Mouse (Mus musculus) spleen, adult 2 months (tissue): ENCODE measurements around the gene Reep1. TPM values are rescaled to one million over a fixed set of nuclear protein-coding genes. Genes with fewer than 3 reads are reported as not detected.

ENCODE experiments used
- DNase-seq, 2 experiments: peaks; one replicate each; pipeline versions ENCODE4 v3.0.0 to v3.0.0-alpha.2; 2012 to 2021; ENCODE audit warnings: low spot score in 2 of 2, low read depth in 1 of 2
- H3K27ac ChIP-seq: fragments of 200-500 bp; 2 replicates; pipeline ENCODE4 v1.5.1; 2012; ENCODE audit warnings: low read length, inconsistent platforms; ENCODE audit not compliant: insufficient read depth
- H3K27me3 ChIP-seq: fragments of 200-500 bp; 2 replicates; pipeline ENCODE4 v1.6.1; 2012; ENCODE audit warnings: mild to moderate bottlenecking, moderate library complexity, low read length, inconsistent platforms; ENCODE audit not compliant: control insufficient read depth, insufficient read depth
- H3K36me3 ChIP-seq: fragments of 200-500 bp; 2 replicates; pipeline ENCODE4 v1.6.1; 2012; ENCODE audit warnings: mild to moderate bottlenecking, low read length, inconsistent platforms; ENCODE audit not compliant: control insufficient read depth, insufficient read depth
- H3K4me1 ChIP-seq: fragments of 200-500 bp; 2 replicates; pipeline ENCODE4 v1.6.1; 2011; ENCODE audit warnings: inconsistent platforms; ENCODE audit not compliant: control insufficient read depth, insufficient read depth, insufficient read length
- H3K4me3 ChIP-seq: fragments of 200-500 bp; 2 replicates; pipeline ENCODE4 v1.5.1; 2011; ENCODE audit warnings: mild to moderate bottlenecking, inconsistent platforms; ENCODE audit not compliant: insufficient read depth, insufficient read length; ENCODE audit errors: extremely low read depth
- CTCF ChIP-seq: fragments of 200-500 bp; IDR thresholded peaks from 2 replicates; pipeline ENCODE4 v1.5.1; 2011; ENCODE audit warnings: mild to moderate bottlenecking, inconsistent platforms; ENCODE audit not compliant: insufficient read depth, insufficient read length, insufficient replicate concordance; ENCODE audit errors: extremely low read depth
- POLR2A ChIP-seq: fragments of 200-500 bp; IDR thresholded peaks from 2 replicates; pipeline ENCODE4 v1.6.1; 2011; ENCODE audit warnings: low read depth, low read length, inconsistent platforms
- WGBS: fragments of 180-500 bp; shearing (Covaris S2); methylation state at CpG from one replicate; pipeline ENCODE4 v1.1.7; 2018; 5-methylcytosine and 5-hydroxymethylcytosine counted together
- polyA plus RNA-seq: library from polyadenylated mRNA; depleted of rRNA; stranded (reverse); fragments of >200 nt; gene quantifications from 2 replicates; pipeline ENCODE4 v1.2.3, GENCODE M21; 2012

Reep1 gene
- polyA plus RNA-seq, 1 experiment: 0.49 TPM

DNA sequence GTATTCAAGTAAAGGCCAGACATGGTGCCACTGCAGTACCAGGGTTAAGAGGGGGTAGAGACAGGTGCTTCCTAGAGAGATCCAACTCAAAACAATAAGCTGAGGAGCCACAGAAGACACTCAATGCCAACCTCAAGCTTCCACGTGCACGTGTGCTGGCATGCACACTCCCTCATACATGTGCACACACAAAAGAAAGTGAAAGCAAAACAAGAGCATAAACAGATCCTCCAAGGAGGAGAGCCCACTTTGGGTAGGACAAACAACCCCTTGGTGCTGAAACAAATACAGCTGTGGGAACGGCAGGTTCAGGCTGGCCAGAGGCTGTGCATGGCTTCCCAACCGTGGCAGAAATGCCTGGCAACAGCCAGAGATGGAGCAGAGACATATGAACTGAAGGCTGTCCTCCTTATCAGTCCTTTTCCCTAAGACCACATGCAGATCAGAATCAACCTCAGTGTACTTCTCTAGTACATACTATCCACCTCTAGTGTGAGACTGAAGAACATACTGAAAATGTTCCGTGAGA, 112.5 kb downstream of the Reep1 start:
- Histone ChIP-seq H3K4me3 (no peak overlapping the region), H3K36me3 (peaks cover 19% of the 10 kb centered on the region), H3K4me1 (peaks cover 5% of the 10 kb centered on the region; the same call in 1 of the 2 replicates), H3K27ac (no peak overlapping the region), H3K27me3 (no peaks in the 10 kb centered on the region)
- WGBS: 67% methylated on average over 5 of the region's 5 CpGs
- TF ChIP-seq CTCF (no peak), POLR2A (no peak)
- DNase-seq: no peak

DNA sequence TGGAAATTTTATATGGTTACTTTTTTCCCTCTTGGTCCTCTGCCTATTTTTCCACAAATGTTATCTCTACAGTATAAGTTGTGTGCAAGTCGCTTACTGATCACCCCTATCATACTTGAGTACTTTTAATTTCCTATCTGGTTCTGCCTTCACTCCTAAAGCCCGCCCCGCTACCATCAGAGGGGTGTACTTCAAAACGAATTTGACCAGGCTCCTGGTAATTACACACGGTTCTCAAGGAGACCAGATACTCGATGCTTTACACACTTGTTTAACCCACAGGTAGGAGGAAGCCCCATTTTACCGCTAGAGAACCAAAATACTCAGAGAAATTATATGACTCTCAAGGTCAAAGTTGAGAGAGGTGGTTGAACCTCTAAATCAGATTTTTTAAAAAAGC, 115.7 kb downstream of the Reep1 start:
- DNase-seq: no peak
- peaks cover 2% of the 10 kb centered on the region for H3K36me3 ChIP-seq
- no peaks in the 10 kb centered on the region for H3K27me3 ChIP-seq
- TF ChIP-seq CTCF (no peak), POLR2A (no peak)
- peak overlapping the region; percentile 92 for H3K4me3 ChIP-seq
- no peak overlapping the region for H3K27ac ChIP-seq
- peaks cover 5% of the 10 kb centered on the region; the same call in 1 of the 2 replicates for H3K4me1 ChIP-seq
- 2% methylated on average over 7 of the region's 7 CpGs for WGBS

DNA sequence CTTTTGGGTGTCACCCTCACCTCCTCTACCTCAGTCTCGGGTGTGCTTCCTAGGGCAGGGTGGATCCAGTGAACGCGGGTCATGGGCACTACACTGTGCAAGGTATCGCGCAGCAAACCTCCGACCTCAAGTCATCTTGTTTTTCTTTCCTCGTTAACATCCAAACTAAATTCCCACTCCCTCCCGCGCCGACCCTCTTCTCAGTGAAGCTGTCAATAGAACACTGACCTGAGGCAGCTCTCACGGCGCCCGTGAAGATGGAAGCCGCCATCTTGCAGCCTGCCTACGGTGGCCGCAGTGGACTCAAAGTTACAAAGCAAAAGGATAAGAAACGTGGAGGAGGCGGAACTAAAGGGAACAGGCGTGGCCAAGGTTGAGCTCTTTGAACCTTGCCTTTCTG, 116.1 kb downstream of the Reep1 start:
- Histone ChIP-seq H3K4me1 (peaks cover 5% of the 10 kb centered on the region; the same call in 1 of the 2 replicates), H3K27ac (no peak overlapping the region), H3K27me3 (no peaks in the 10 kb centered on the region), H3K4me3 (peak overlapping the region; percentile 92), H3K36me3 (no peaks in the 10 kb centered on the region)
- WGBS: under 1% methylated on average over 19 of the region's 19 CpGs
- peak; percentile 79 to 89 for DNase-seq
- TF ChIP-seq POLR2A (peak; percentile 65; the same call in 1 of the 2 replicates), CTCF (no peak)

DNA sequence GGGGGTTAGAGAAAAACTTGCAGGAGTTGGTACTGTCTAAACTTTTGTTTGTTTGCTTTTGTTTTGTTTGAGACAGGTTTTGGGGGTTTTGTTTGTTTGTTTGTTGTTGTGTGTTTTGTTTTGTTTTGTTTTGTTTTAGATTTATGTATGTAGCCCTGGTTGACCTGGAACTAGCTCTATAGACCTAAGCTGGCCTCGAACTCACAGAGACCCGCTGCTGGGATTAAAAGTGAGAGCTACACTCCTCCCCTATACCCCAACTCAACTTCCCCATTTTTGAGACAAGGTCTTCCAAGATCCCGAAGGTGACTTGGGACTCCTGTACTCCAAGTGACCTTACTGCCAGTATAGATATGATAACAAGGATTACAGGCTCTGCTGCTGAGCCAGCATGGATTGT, 116.6 kb downstream of the Reep1 start:
- no peak overlapping the region for H3K27ac ChIP-seq
- peaks cover 5% of the 10 kb centered on the region; the same call in 1 of the 2 replicates for H3K4me1 ChIP-seq
- WGBS: 13% methylated on average over 3 of the region's 3 CpGs
- peak overlapping the region; percentile 92; the same call in 1 of the 2 replicates for H3K4me3 ChIP-seq
- no peaks in the 10 kb centered on the region for H3K36me3 ChIP-seq
- no peaks in the 10 kb centered on the region for H3K27me3 ChIP-seq
- TF ChIP-seq CTCF: no peak
- no peak for TF ChIP-seq POLR2A
- DNase-seq: no peak

DNA sequence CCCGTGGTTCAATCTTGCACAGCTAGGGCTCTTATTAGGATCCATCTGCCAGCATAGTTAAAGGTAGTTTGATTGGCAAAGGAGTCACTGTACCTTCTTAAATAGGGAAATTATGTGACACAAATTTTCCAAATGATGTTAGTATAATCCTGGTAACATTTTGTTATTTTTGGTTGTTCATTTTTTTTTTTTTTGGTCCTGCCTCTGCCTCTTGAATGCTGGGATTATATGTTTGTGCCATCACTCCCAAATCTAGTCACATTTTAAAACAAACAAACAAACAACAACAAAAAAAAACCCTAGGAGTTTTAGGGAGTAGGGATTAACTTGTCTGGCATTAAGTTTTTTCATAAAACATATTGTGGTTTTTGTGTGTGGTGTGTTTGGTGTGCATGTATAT, 119.5 kb downstream of the Reep1 start, which contains the start of gene Mrpl35:
Gene Mrpl35 (minus strand): TSS at position 101 of the 400 bp plus-strand sequence.
- Histone ChIP-seq H3K27ac (no peak within 1 kb of the TSS), H3K27me3 (no peaks in the 10 kb centered on the region), H3K4me3 (no peak within 1 kb of the TSS), H3K36me3 (no peaks in the 10 kb centered on the region), H3K4me1 (peaks cover 5% of the 10 kb centered on the region; the same call in 1 of the 2 replicates)
- WGBS: 44% methylated on average over 1 of the region's 1 CpGs
- no peak for DNase-seq
- TF ChIP-seq POLR2A: no peak
- TF ChIP-seq CTCF: no peak

DNA sequence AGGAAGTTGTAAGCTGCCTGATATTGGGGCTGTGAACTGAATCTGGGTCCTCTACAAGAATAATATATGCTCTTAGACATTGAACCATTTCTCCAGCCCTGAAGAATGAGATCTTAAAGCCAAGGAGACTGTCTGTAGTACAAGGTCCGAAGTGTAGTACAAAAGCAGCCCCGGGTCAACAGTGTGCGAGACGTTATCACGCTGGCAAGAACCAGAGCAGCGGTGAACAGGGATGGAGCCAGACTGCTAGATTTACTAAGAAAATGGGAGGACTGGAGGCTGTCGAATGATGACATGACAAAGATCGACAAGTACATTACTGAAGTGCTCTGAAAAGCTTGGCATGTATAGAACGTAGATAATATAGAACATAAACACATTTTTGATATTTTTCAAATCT, 122.4 kb downstream of the Reep1 start:
- Histone ChIP-seq H3K36me3 (no peaks in the 10 kb centered on the region), H3K4me3 (no peak overlapping the region), H3K4me1 (no peaks in the 10 kb centered on the region), H3K27ac (no peak overlapping the region), H3K27me3 (no peaks in the 10 kb centered on the region)
- TF ChIP-seq POLR2A (no peak), CTCF (no peak)
- WGBS: 92% methylated on average over 9 of the region's 9 CpGs
- no peak for DNase-seq

DNA sequence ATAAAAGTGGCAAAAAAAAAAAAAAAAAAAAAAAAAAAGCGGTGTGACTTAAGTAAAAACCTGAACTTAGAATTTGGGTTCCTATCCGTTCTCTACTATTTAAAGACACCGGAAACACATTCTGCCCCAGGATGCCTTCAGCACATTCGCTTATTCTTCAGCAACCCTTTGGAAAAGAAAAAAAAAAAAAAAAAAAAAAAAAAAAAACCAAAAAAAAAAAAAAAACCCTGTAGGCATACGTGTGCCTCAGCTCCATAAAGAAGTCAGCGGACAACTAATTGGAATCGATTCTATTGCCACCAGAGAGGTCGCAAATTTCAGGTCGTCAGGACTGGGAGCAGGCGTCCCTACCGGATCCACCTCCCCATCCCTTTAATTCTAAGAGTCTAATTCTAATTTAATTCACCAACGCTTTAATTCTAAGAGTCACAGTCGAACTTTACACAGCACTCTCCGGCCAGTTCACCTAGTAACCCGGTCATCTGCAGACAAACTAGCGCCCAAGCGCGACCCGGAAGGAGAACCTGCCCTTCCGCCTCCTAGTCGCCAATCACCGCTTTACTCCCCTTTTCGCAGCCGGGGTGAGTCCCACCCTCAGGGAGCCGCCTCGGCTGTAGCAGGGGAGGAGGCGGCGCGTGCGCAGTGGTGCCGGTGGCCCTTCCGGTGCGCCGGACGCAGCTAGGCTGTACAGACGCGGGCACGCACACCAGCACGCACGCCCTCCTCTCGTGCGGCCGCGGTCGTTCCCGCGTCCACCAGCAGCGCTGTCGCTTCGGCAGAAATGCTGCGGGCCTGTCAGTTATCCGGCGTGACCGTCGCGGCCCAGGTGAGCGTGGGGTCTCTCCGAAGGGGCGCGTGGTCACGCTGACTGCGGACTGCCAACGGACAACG, 123.6 kb downstream of the Reep1 start, which contains the start of gene Immt:
Gene Immt (plus strand): TSS at position 642 of the 891 bp plus-strand sequence.
- TF ChIP-seq POLR2A (peak; percentile 68), CTCF (no peak)
- DNase-seq: peak; percentile 88 to 96
- no peaks in the 10 kb centered on the region for H3K4me1 ChIP-seq
- WGBS: under 1% methylated on average over 64 of the region's 64 CpGs
- H3K27ac ChIP-seq: peak within 1 kb of the TSS; percentile 87
- H3K4me3 ChIP-seq: peak within 1 kb of the TSS; percentile 88
- no peaks in the 10 kb centered on the region for H3K36me3 ChIP-seq
- no peaks in the 10 kb centered on the region for H3K27me3 ChIP-seq
